Mouse (Mus musculus): Measurements from ENCODE around the gene Ctsz.

The Ctsz gene

GRCm38 (mm10) chr2:174438737-174439449 is at the start of gene Ctsz:
Gene Ctsz (minus strand): TSS chr2:174439039.
- in situ Hi-C loops (cut with MboI, MseI) = loop anchor here (10.0 to 25.0 kb wide), 2 partner anchors 114 to 777 kb away; partner anchors contain the start of gene Rab22a

GRCm38 (mm10) chr2:174487005-174487404 is 48.2 kb upstream of the Ctsz start:
- in situ Hi-C loops (cut with MboI, MseI) = loop anchor here (5.0 to 10.0 kb wide), 2 partner anchors 170 to 378 kb away; no protein-coding TSS in a partner anchor

- in situ Hi-C loops (cut with MboI, MseI) = no loop called here
These were observed 39.9 kb upstream of the Ctsz start for GRCm38 (mm10) chr2:174478746-174479145.

- in situ Hi-C loops (cut with MboI, MseI) = no loop called here
These were observed 38.9 kb upstream of the Ctsz start for GRCm38 (mm10) chr2:174477543-174478319.

GRCm38 (mm10) chr2:174473550-174473927 is 34.7 kb upstream of the Ctsz start:
- in situ Hi-C loops (cut with MboI, MseI) = loop anchor here (5.0 kb wide), 1 partner anchor 146 kb away; no protein-coding TSS in a partner anchor

GRCm38 (mm10) chr2:174472818-174473549 is 34.1 kb upstream of the Ctsz start, which contains the start of gene Prelid3b:
Gene Prelid3b (minus strand): TSS chr2:174473081.
- in situ Hi-C loops (cut with MboI, MseI) = loop anchor here (5.0 kb wide), 1 partner anchor 146 kb away; no protein-coding TSS in a partner anchor

- in situ Hi-C loops (cut with MboI, MseI) = loop anchor here (5.0 kb wide), 1 partner anchor 145 kb away; no protein-coding TSS in a partner anchor
These were observed 33.6 kb upstream of the Ctsz start for GRCm38 (mm10) chr2:174472407-174472806.

GRCm38 (mm10) chr2:174470786-174471405 is 32.1 kb upstream of the Ctsz start:
- in situ Hi-C loops (cut with MboI, MseI) = loop anchor here (5.0 kb wide), 1 partner anchor 144 kb away; no protein-coding TSS in a partner anchor

- in situ Hi-C loops (cut with MboI, MseI) = loop anchor here (5.0 kb wide), 1 partner anchor 143 kb away; no protein-coding TSS in a partner anchor
These were observed 31.5 kb upstream of the Ctsz start for GRCm38 (mm10) chr2:174470333-174470732.

GRCm38 (mm10) chr2:174463789-174464523 is 25.1 kb upstream of the Ctsz start, which contains the start of gene Atp5e:
Gene Atp5e (minus strand): TSS chr2:174464105.
- in situ Hi-C loops (cut with MboI, MseI) = no loop called here

GRCm38 (mm10) chr2:174463370-174463769 is 24.5 kb upstream of the Ctsz start:
- in situ Hi-C loops (cut with MboI, MseI) = no loop called here

GRCm38 (mm10) chr2:174459365-174459764 is 20.5 kb upstream of the Ctsz start:
- in situ Hi-C loops (cut with MboI, MseI) = no loop called here

- in situ Hi-C loops (cut with MboI, MseI) = no loop called here
These were observed 14.8 kb upstream of the Ctsz start for GRCm38 (mm10) chr2:174453681-174454080.

GRCm38 (mm10) chr2:174450353-174450752 is 11.5 kb upstream of the Ctsz start, which contains the start of gene Tubb1:
Gene Tubb1 (plus strand): TSS chr2:174450695.
- in situ Hi-C loops (cut with MboI, MseI) = no loop called here

- in situ Hi-C loops (cut with MboI, MseI) = loop anchor here (25.0 kb wide), 1 partner anchor 786 kb away; the partner anchor contains the start of gene Rab22a
These were observed 9.6 kb upstream of the Ctsz start for GRCm38 (mm10) chr2:174448405-174448804.

GRCm38 (mm10) chr2:174446905-174447304 is 8.1 kb upstream of the Ctsz start:
- in situ Hi-C loops (cut with MboI, MseI) = loop anchor here (25.0 kb wide), 1 partner anchor 785 kb away; the partner anchor contains the start of gene Rab22a

GRCm38 (mm10) chr2:174446492-174446891 is 7.7 kb upstream of the Ctsz start:
- in situ Hi-C loops (cut with MboI, MseI) = loop anchor here (25.0 kb wide), 1 partner anchor 784 kb away; the partner anchor contains the start of gene Rab22a

GRCm38 (mm10) chr2:174445018-174445417 is 6.2 kb upstream of the Ctsz start:
- in situ Hi-C loops (cut with MboI, MseI) = loop anchor here (25.0 kb wide), 1 partner anchor 783 kb away; the partner anchor contains the start of gene Rab22a

- in situ Hi-C loops (cut with MboI, MseI) = loop anchor here (25.0 kb wide), 1 partner anchor 782 kb away; the partner anchor contains the start of gene Rab22a
These were observed 5.5 kb upstream of the Ctsz start for GRCm38 (mm10) chr2:174444359-174444758.

GRCm38 (mm10) chr2:174443046-174443445 is 4.2 kb upstream of the Ctsz start:
- in situ Hi-C loops (cut with MboI, MseI) = loop anchor here (25.0 kb wide), 1 partner anchor 781 kb away; the partner anchor contains the start of gene Rab22a
